20 mouse cellular contexts compared by ENCODE assay signal in the genomic region with DNA sequence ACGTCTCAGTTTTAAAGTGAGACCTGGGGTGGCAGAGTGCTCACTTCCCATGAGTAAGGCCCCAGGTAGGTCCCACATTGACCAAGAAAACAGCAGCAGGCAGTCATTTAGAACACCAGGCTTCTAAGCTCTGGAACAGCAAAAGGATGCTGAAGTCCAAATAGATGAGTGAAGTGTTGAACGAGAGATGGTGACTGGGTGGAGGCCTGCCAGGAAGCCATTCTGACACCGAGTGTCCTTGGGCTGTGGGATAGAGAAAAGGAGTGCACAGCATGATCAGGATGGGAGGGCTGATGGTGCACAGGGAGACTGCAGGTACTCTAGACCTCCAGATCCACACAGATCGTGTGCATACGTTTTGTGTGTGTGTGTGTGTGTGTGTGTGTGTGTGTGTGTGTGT. TPM values are rescaled to one million over a fixed set of nuclear protein-coding genes. Genes with fewer than 3 reads are reported as not detected.
A peak's percentile ranks its signal among the peaks of the same experiment; 100 is the strongest.
DNase-seq lines count a peak whose midpoint lies in the region; ATAC-seq and TF ChIP-seq lines count a peak whose summit lies in the region.
"Had no signal": no experiment of that assay in that cellular context is flagged by ENCODE, and none has a peak within 500 bp of the region (broad histone marks: within the 10 kb centered on the region; RNA-seq: fewer than 3 reads in every experiment).

No protein-coding gene starts in this region.

- H3K36me3 ChIP-seq in heart, postnatal 0 days (replicated peaks; ENCODE audit: control insufficient read depth, insufficient read depth, low read length), result no peaks in the 10 kb centered on the region
- H3K36me3 ChIP-seq in E14TG2a.4 (ENCODE audit: insufficient read depth, low read length) (no peaks in the 10 kb centered on the region), ES-Bruce4 (ENCODE audit: control insufficient read depth, insufficient read depth, low read length, poor library complexity, severe bottlenecking) (no peaks in the 10 kb centered on the region)
- H3K36me3 ChIP-seq in limb, embryonic 11.5 days (ENCODE audit: control insufficient read depth, insufficient read depth, low read length), result no peaks in the 10 kb centered on the region
- H3K36me3 ChIP-seq in midbrain, embryonic 15.5 days (replicated peaks), result no peaks in the 10 kb centered on the region
- H3K36me3 ChIP-seq: forebrain, embryonic 10.5 days; liver, embryonic 12.5 days; midbrain, embryonic 13.5 days; neural tube, embryonic 13.5 days had no signal

- H3K4me3 ChIP-seq in heart, postnatal 0 days (ENCODE audit: low read depth, low read length), result no peak overlapping the region
- 0 out of 2 replicates have a peak overlapping the region, but pooled peaks have one; percentile 45 for H3K4me3 ChIP-seq in E14TG2a.4 (replicated peaks; ENCODE audit: low read length)
- no peak overlapping the region for H3K4me3 ChIP-seq in ES-Bruce4 (ENCODE audit: low read depth, low read length)
- no peak overlapping the region for H3K4me3 ChIP-seq in limb, embryonic 11.5 days (ENCODE audit: low read depth, low read length)
- H3K4me3 ChIP-seq in midbrain, embryonic 15.5 days, result no peak overlapping the region
- H3K4me3 ChIP-seq: forebrain, embryonic 10.5 days; liver, embryonic 12.5 days; midbrain, embryonic 13.5 days; neural tube, embryonic 13.5 days had no signal

- TF ChIP-seq EP300 in heart, postnatal 0 days (IDR thresholded peaks at IDR 0.05; ENCODE audit: low read depth), result no peak
- TF ChIP-seq EP300 in ES-Bruce4 (IDR thresholded peaks at IDR 0.05; ENCODE audit: insufficient read depth, low read depth, low read length), result peak; percentile 48; the same call in 1 of the 2 replicates

- H3K9me3 ChIP-seq in heart, postnatal 0 days (replicated peaks; ENCODE audit: control insufficient read depth, low read length), result no peaks in the 10 kb centered on the region
- H3K9me3 ChIP-seq in E14TG2a.4 (ENCODE audit: low read length), result no peaks in the 10 kb centered on the region
- H3K9me3 ChIP-seq in ES-Bruce4 (replicated peaks; ENCODE audit: control insufficient read depth, insufficient read depth, low read length, poor library complexity, severe bottlenecking), result no peaks in the 10 kb centered on the region
- no peaks in the 10 kb centered on the region for H3K9me3 ChIP-seq in limb, embryonic 11.5 days (ENCODE audit: control insufficient read depth, low read length)
- H3K9me3 ChIP-seq in midbrain, embryonic 15.5 days, result no peaks in the 10 kb centered on the region
- H3K9me3 ChIP-seq: forebrain, embryonic 10.5 days; liver, embryonic 12.5 days; midbrain, embryonic 13.5 days; neural tube, embryonic 13.5 days had no signal

- no peak for TF ChIP-seq CTCF in heart, postnatal 0 days (IDR thresholded peaks at IDR 0.05; ENCODE audit: low read depth)
- TF ChIP-seq CTCF in E14TG2a.4 (conservative IDR thresholded peaks at IDR 0.05; ENCODE audit: low read length) (no peak), ES-Bruce4 (IDR thresholded peaks at IDR 0.05; ENCODE audit: low read depth, low read length) (no peak)

- H3K27ac ChIP-seq in heart, postnatal 0 days (ENCODE audit: low read depth), result peak overlapping the region; percentile 63; the same call in 1 of the 2 replicates
- H3K27ac ChIP-seq in ES-Bruce4 (ENCODE audit: insufficient read depth, low read length), result peak overlapping the region; percentile 24
- 0 out of 2 replicates have a peak overlapping the region, but pooled peaks have one; percentile 12 for H3K27ac ChIP-seq in limb, embryonic 11.5 days (replicated peaks; ENCODE audit: low read depth, low read length)
- no peak overlapping the region for H3K27ac ChIP-seq in midbrain, embryonic 15.5 days
- H3K27ac ChIP-seq: forebrain, embryonic 10.5 days; liver, embryonic 12.5 days; macrophage; midbrain, embryonic 13.5 days; neural tube, embryonic 13.5 days had no signal

- no peak overlapping the region for H3K9ac ChIP-seq in heart, postnatal 0 days (replicated peaks; ENCODE audit: low read depth, low read length)
- H3K9ac ChIP-seq in ES-Bruce4 (ENCODE audit: low read depth, poor library complexity, severe bottlenecking), result no peak overlapping the region
- no peak overlapping the region for H3K9ac ChIP-seq in limb, embryonic 11.5 days (ENCODE audit: low read length)
- H3K9ac ChIP-seq in midbrain, embryonic 15.5 days, result no peak overlapping the region
- H3K9ac ChIP-seq: forebrain, postnatal 0 days; liver, embryonic 12.5 days; midbrain, embryonic 13.5 days; neural tube, embryonic 13.5 days had no signal

- H3K4me2 ChIP-seq in heart, postnatal 0 days (ENCODE audit: low read depth, low read length), result no peak overlapping the region
- H3K4me2 ChIP-seq in limb, embryonic 11.5 days (ENCODE audit: low read depth, severe bottlenecking), result no peak overlapping the region
- no peak overlapping the region for H3K4me2 ChIP-seq in midbrain, embryonic 15.5 days
- H3K4me2 ChIP-seq: liver, embryonic 12.5 days; midbrain, embryonic 13.5 days; neural tube, embryonic 13.5 days had no signal

- no peak for ATAC-seq in heart, postnatal 0 days (ENCODE audit: insufficient read depth, low read depth)
- no peak for ATAC-seq in limb, embryonic 11.5 days (ENCODE audit: insufficient number of reproducible peaks, low FRiP score, low TSS enrichment, low read depth)
- no peak for ATAC-seq in midbrain, embryonic 15.5 days (replicated peaks)
- ATAC-seq: forebrain, postnatal 0 days; liver, embryonic 12.5 days; midbrain, embryonic 13.5 days had no signal

- no peaks in the 10 kb centered on the region for H3K27me3 ChIP-seq in heart, postnatal 0 days (ENCODE audit: control insufficient read depth, insufficient read depth, low read length)
- H3K27me3 ChIP-seq in E14TG2a.4 (ENCODE audit: insufficient read depth, low read length) (no peaks in the 10 kb centered on the region), ES-Bruce4 (ENCODE audit: control insufficient read depth, insufficient read depth, low read length, poor library complexity, severe bottlenecking) (no peaks in the 10 kb centered on the region)
- no peaks in the 10 kb centered on the region for H3K27me3 ChIP-seq in limb, embryonic 11.5 days (ENCODE audit: control insufficient read depth, insufficient read depth, low read length)
- no peaks in the 10 kb centered on the region for H3K27me3 ChIP-seq in midbrain, embryonic 15.5 days (replicated peaks)
- H3K27me3 ChIP-seq: liver, embryonic 12.5 days; midbrain, embryonic 13.5 days; neural tube, embryonic 13.5 days had no signal

- DNase-seq in heart, postnatal 0 days (ENCODE audit: low spot score), result no peak
- DNase-seq in heart, adult 9 months (ENCODE audit: low spot score in 2 of 2), result no peak
- DNase-seq in limb, embryonic 11.5 days (ENCODE audit: low spot score), result no peak
- no peak for DNase-seq in layer of hippocampus, adult 11-12 months (ENCODE audit: low spot score)
- DNase-seq: adrenal gland, adult 8-10 months; embryo, embryonic 11 days; forebrain, postnatal 0 days; heart, adult 18-20 months; kidney, adult 18-20 months; layer of hippocampus, postnatal 36 days; right cerebral cortex, adult 18-20 months; thymus, postnatal 25 days had no signal

- peaks cover 58% of the 10 kb centered on the region for H3K4me1 ChIP-seq in heart, postnatal 0 days (ENCODE audit: control insufficient read depth, insufficient read depth)
- H3K4me1 ChIP-seq in E14TG2a.4 (replicated peaks; ENCODE audit: low read depth, low read length) (peaks cover 67% of the 10 kb centered on the region), ES-Bruce4 (ENCODE audit: control insufficient read depth, insufficient read depth, low read length) (peaks cover 8% of the 10 kb centered on the region)
- peaks cover 53% of the 10 kb centered on the region for H3K4me1 ChIP-seq in limb, embryonic 11.5 days (ENCODE audit: control insufficient read depth, insufficient read depth, low read length)
- peaks cover 16% of the 10 kb centered on the region for H3K4me1 ChIP-seq in midbrain, embryonic 15.5 days

- TF ChIP-seq POLR2A in ES-Bruce4 (IDR thresholded peaks at IDR 0.05; ENCODE audit: insufficient read depth, low read length), result no peak

- whole genome bisulfite sequencing in heart, postnatal 0 days, result 56% methylated on average over 5 of the region's 5 CpGs
- WGBS in limb, embryonic 11.5 days, result 63% methylated on average over 5 of the region's 5 CpGs
- WGBS in midbrain, embryonic 15.5 days, result 82% methylated on average over 5 of the region's 5 CpGs

RNA-seq across cellular contexts. Expression of gene Taf11, which starts 31.5 kb away (rescaled TPM):
- total RNA-seq in heart, postnatal 0 days (2014; rRNA removed; ENCODE audit: low replicate concordance), result 9.2 and 12.1 TPM in 2 replicates
- polyA plus RNA-seq in heart, postnatal 0 days (2015; fragmentation: Nextera tagmentation; extraction: Ambion mirVana), result 39.8 and 39.9 TPM in 2 replicates
- 37.5 and 40.6 TPM in 2 replicates for polyA plus RNA-seq in ES-Bruce4 (2011; ENCODE audit: insufficient read depth, insufficient read length, low read depth, missing spikeins)
- polyA plus RNA-seq in limb, embryonic 11.5 days (2014; fragmentation: Nextera tagmentation; extraction: Ambion mirVana), result 104 and 109 TPM in 2 replicates
- polyA plus RNA-seq in midbrain, embryonic 15.5 days (2015; fragmentation: Nextera tagmentation; extraction: Ambion mirVana), result 58.1 and 63.1 TPM in 2 replicates

RNA-seq across cellular contexts. Expression of gene Anks1, which starts 32.1 kb away (rescaled TPM):
- 31.3 and 55.4 TPM in 2 replicates for total RNA-seq in heart, postnatal 0 days (2014; rRNA removed; ENCODE audit: low replicate concordance)
- polyA plus RNA-seq in heart, postnatal 0 days (2015; fragmentation: Nextera tagmentation; extraction: Ambion mirVana), result 7.7 and 11.0 TPM in 2 replicates
- polyA plus RNA-seq in ES-Bruce4 (2011; ENCODE audit: insufficient read depth, insufficient read length, low read depth, missing spikeins), result 20.9 and 23.7 TPM in 2 replicates
- polyA plus RNA-seq in limb, embryonic 11.5 days (2014; fragmentation: Nextera tagmentation; extraction: Ambion mirVana), result 12.1 and 13.4 TPM in 2 replicates
- 68.2 and 71.9 TPM in 2 replicates for polyA plus RNA-seq in midbrain, embryonic 15.5 days (2015; fragmentation: Nextera tagmentation; extraction: Ambion mirVana)
